Mouse (Mus musculus) embryo, embryonic 10.5 days (tissue): ENCODE measurements at regions not wholly inside any gene's neighbourhood (a gene's known extent, or its start where the extent isn't known, plus 50 kb on each side); places are given as distances from the start of the nearest gene placed in this dataset.

Source experiments
- DNase-seq: peaks from one replicate; pipeline ENCODE4 v3.0.0-alpha.2; 2015; ENCODE audit warnings: low spot score

GRCm38 (mm10) chr16:87645526-87646434, 53.0 kb upstream of the Bach1 start:
- peak; percentile 41 for DNase-seq

- DNase-seq, result no peak
Measured at GRCm38 (mm10) chr16:87646435-87647062, 52.2 kb upstream of the Bach1 start.
